Mouse (Mus musculus): Measurements from ENCODE around the gene Pnpla1. TPM values are rescaled to one million over a fixed set of nuclear protein-coding genes. Genes with fewer than 3 reads are reported as not detected.

Pnpla1 gene
- total and polyA plus RNA-seq, 3 experiments, result not detected

GRCm38 (mm10) chr17:28875316-28875715 lies 17.1 kb downstream of the Pnpla1 start:
- TF ChIP-seq NELFE (IDR thresholded peaks at IDR 0.05; ENCODE audit: low read depth, low read length), result no peak
- no peak for TF ChIP-seq MEF2A (IDR thresholded peaks at IDR 0.05; ENCODE audit: borderline replicate concordance, low read depth, low read length)
- TF ChIP-seq USF2 (conservative IDR thresholded peaks at IDR 0.05; ENCODE audit: low read depth, low read length), result no peak
- TF ChIP-seq NRF1 (IDR thresholded peaks at IDR 0.05; ENCODE audit: low read depth, low read length), result no peak
- TF ChIP-seq RAD21 (IDR thresholded peaks at IDR 0.05; ENCODE audit: low read depth, low read length), result no peak
- TF ChIP-seq MAFK (IDR thresholded peaks at IDR 0.05; ENCODE audit: insufficient replicate concordance, low read length), result no peak
- no peak for TF ChIP-seq USF1 (IDR thresholded peaks at IDR 0.05; ENCODE audit: low read depth, low read length)
- no peak for TF ChIP-seq MXI1 (IDR thresholded peaks at IDR 0.05; ENCODE audit: low read depth, low read length)
- no peak for TF ChIP-seq ETS1 (conservative IDR thresholded peaks at IDR 0.05; ENCODE audit: low read depth, low read length)
- no peak for TF ChIP-seq CHD2 (IDR thresholded peaks at IDR 0.05; ENCODE audit: low read length)
- no peak for TF ChIP-seq ZMIZ1 (IDR thresholded peaks at IDR 0.05; ENCODE audit: low read depth, low read length)
- no peak for TF ChIP-seq JUND (conservative IDR thresholded peaks at IDR 0.05; ENCODE audit: low read depth, low read length)
- no peak overlapping the region for H3K9ac ChIP-seq (ENCODE audit: insufficient read depth, low read depth)
- no peak overlapping the region for H3K4me2 ChIP-seq (ENCODE audit: insufficient read depth, low read depth, poor library complexity, severe bottlenecking)
- dilution Hi-C loops (cut with MboI; ENCODE audit: extremely low pct_ligation_motif_present, extremely low pct_unique_long_range_greater_than_20kb, low sequenced_read_pairs), result no loop called here
- in situ Hi-C loops (cut with MboI; ENCODE audit: low pct_ligation_motif_present, low pct_unique_long_range_greater_than_20kb, low sequenced_read_pairs), result loop anchor here (10.0 kb wide), 1 partner anchor 101 kb away; no protein-coding TSS in a partner anchor
- peaks cover 0 to 4% of the 10 kb centered on the region in 2 experiments; a peak in 2 of 4 replicates for H3K4me1 ChIP-seq (ENCODE audit: control insufficient read depth in 1 of 2, insufficient read depth in 2 of 2)
- H3K9me3 ChIP-seq (replicated peaks; ENCODE audit: low read length), result peaks cover 4% of the 10 kb centered on the region
- H3K79me2 ChIP-seq (replicated peaks; ENCODE audit: control insufficient read depth, extremely low read depth, insufficient read depth, poor library complexity, severe bottlenecking), result no peaks in the 10 kb centered on the region
- H3K36me3 ChIP-seq (replicated peaks in 1 of 2; ENCODE audit: control insufficient read depth in 1 of 2, insufficient read depth in 1 of 2, low read length in 1 of 2), result no peaks in the 10 kb centered on the region
- no peak overlapping the region for H3K4me3 ChIP-seq (replicated peaks in 1 of 3; ENCODE audit: low read depth in 2 of 3, low read length in 2 of 3, poor library complexity in 1 of 3)
- peaks cover 18% of the 10 kb centered on the region for H3K27me3 ChIP-seq (replicated peaks)
- no peak overlapping the region for H3K27ac ChIP-seq (ENCODE audit: insufficient read depth, low read depth)
- DNase-seq (ENCODE audit: extremely low read depth), result no peak

DNA sequence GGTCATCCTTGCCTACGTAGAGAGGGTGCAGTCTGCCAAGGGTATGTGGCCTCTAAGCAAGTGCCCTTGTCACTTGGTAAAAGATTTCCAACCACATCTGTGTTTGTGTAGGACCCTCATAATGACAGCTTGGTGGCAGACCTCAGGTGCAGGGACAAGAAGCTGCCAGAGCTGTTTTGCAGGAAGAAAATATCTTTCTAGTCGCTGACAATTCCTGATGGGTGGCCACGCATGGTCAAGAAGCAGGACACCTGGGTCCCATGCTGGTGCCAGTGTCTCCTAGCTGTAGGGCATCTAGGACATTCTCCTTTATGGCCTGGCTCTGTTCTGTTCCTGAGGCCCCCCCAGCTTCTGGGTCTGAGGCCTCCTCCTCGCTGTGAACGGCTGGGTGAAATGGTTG lies 18.1 kb downstream of the Pnpla1 start:
- Histone ChIP-seq H3K4me3 (replicated peaks in 1 of 3; ENCODE audit: low read depth in 2 of 3, low read length in 2 of 3, poor library complexity in 1 of 3) (no peak overlapping the region), H3K9me3 (replicated peaks; ENCODE audit: low read length) (no peaks in the 10 kb centered on the region), H3K9ac (ENCODE audit: insufficient read depth, low read depth) (no peak overlapping the region), H3K36me3 (replicated peaks in 1 of 2; ENCODE audit: control insufficient read depth in 1 of 2, insufficient read depth in 1 of 2, low read length in 1 of 2) (no peaks in the 10 kb centered on the region), H3K27me3 (replicated peaks) (peaks cover 25% of the 10 kb centered on the region), H3K4me1 (ENCODE audit: control insufficient read depth in 1 of 2, insufficient read depth in 2 of 2) (peaks cover 0 to 4% of the 10 kb centered on the region in 2 experiments; a peak in 2 of 4 replicates), H3K4me2 (ENCODE audit: insufficient read depth, low read depth, poor library complexity, severe bottlenecking) (no peak overlapping the region), H3K79me2 (replicated peaks; ENCODE audit: control insufficient read depth, extremely low read depth, insufficient read depth, poor library complexity, severe bottlenecking) (no peaks in the 10 kb centered on the region), H3K27ac (ENCODE audit: insufficient read depth, low read depth) (no peak overlapping the region)
- TF ChIP-seq IRF4 (IDR thresholded peaks at IDR 0.05; ENCODE audit: low read depth, low read length) (no peak), TCF12 (IDR thresholded peaks at IDR 0.05; ENCODE audit: low read depth, low read length) (no peak), ELF1 (IDR thresholded peaks at IDR 0.05; ENCODE audit: low read depth, low read length) (no peak), MAFK (IDR thresholded peaks at IDR 0.05; ENCODE audit: insufficient replicate concordance, low read length) (no peak), ZC3H11A (IDR thresholded peaks at IDR 0.05; ENCODE audit: low read depth, low read length) (no peak), ZNF384 (IDR thresholded peaks at IDR 0.05; ENCODE audit: low read depth, low read length) (no peak), MXI1 (IDR thresholded peaks at IDR 0.05; ENCODE audit: low read depth, low read length) (no peak), USF2 (conservative IDR thresholded peaks at IDR 0.05; ENCODE audit: low read depth, low read length) (no peak), GABPA (IDR thresholded peaks at IDR 0.05; ENCODE audit: insufficient replicate concordance, low read depth, low read length) (no peak), MAZ (IDR thresholded peaks at IDR 0.05; ENCODE audit: low read depth, low read length) (no peak)
- no peak for DNase-seq (ENCODE audit: extremely low read depth)
- dilution Hi-C loops (cut with MboI; ENCODE audit: extremely low pct_ligation_motif_present, extremely low pct_unique_long_range_greater_than_20kb, low sequenced_read_pairs) (no loop called here), in situ Hi-C loops (cut with MboI; ENCODE audit: low pct_ligation_motif_present, low pct_unique_long_range_greater_than_20kb, low sequenced_read_pairs) (loop anchor here (10.0 kb wide), 1 partner anchor 102 kb away; no protein-coding TSS in a partner anchor)

Data from CH12.LX (cell line).